Mouse (Mus musculus): ENCODE measurements at regions not wholly inside any gene's neighbourhood (a gene's known extent, or its start where the extent isn't known, plus 50 kb on each side); places are given as distances from the start of the nearest gene placed in this dataset.

GRCm38 (mm10) chr4:54353657-54354390 is 528.0 kb downstream of the Tmem38b start:
- TF ChIP-seq CTCF (IDR thresholded peaks at IDR 0.05 in 2 of 3, conservative IDR thresholded peaks at IDR 0.05 in 1 of 3; ENCODE audit: control insufficient read depth in 1 of 3, insufficient read depth in 1 of 3, low read depth in 2 of 3, low read length in 3 of 3, poor library complexity in 1 of 3, severe bottlenecking in 1 of 3), result no peak
- no peak for TF ChIP-seq POLR2A (IDR thresholded peaks at IDR 0.05; ENCODE audit: control insufficient read depth in 1 of 2, insufficient read depth in 1 of 2, low read depth in 1 of 2, low read length in 2 of 2, poor library complexity in 1 of 2)
- TF ChIP-seq MXI1 (IDR thresholded peaks at IDR 0.05; ENCODE audit: low read depth, low read length), result no peak
- TF ChIP-seq ZC3H11A (IDR thresholded peaks at IDR 0.05; ENCODE audit: low read depth, low read length), result no peak
- no peak for TF ChIP-seq RAD21 (IDR thresholded peaks at IDR 0.05; ENCODE audit: low read depth, low read length)
